Mouse (Mus musculus) megakaryocyte, embryonic 14.5 days (primary cell): ENCODE measurements around the gene Gstk1. TPM values are rescaled to one million over a fixed set of nuclear protein-coding genes. Genes with fewer than 3 reads are reported as not detected.

Source experiments
- H3K27me3 ChIP-seq: replicated peaks from 2 replicates; pipeline ENCODE3; 2012; ENCODE audit warnings: inconsistent platforms
- H3K36me3 ChIP-seq: replicated peaks from 2 replicates; pipeline ENCODE3; 2012; ENCODE audit warnings: low read length, inconsistent platforms, mixed read lengths
- H3K4me1 ChIP-seq: 2 replicates; pipeline ENCODE4 v1.6.1; 2012; ENCODE audit warnings: inconsistent platforms
- H3K4me3 ChIP-seq: replicated peaks from 2 replicates; pipeline ENCODE3; 2012; ENCODE audit warnings: moderate library complexity, mild to moderate bottlenecking, inconsistent platforms
- H3K9me3 ChIP-seq: 2 replicates; pipeline ENCODE4 v1.6.1; 2012; ENCODE audit warnings: inconsistent platforms
- FLI1 ChIP-seq: IDR thresholded peaks from 2 replicates; pipeline ENCODE4 v1.6.1; 2012; ENCODE audit warnings: low read length, inconsistent platforms, mixed read lengths
- GATA1 ChIP-seq: IDR thresholded peaks from 3 replicates; pipeline ENCODE4 v1.6.1; 2012; ENCODE audit warnings: mixed read lengths, low read length, inconsistent platforms, borderline replicate concordance
- polyA plus RNA-seq: library from polyadenylated mRNA; stranded (reverse); fragments of >175 nt; gene quantifications from 2 replicates; pipeline ENCODE4 v1.2.3, GENCODE M21; 2012; ENCODE audit warnings: low replicate concordance; ENCODE audit not compliant: insufficient read depth

Gene Gstk1
- polyA plus RNA-seq = 0.46 TPM in 1 of 2 replicates, not detected in the other

DNA sequence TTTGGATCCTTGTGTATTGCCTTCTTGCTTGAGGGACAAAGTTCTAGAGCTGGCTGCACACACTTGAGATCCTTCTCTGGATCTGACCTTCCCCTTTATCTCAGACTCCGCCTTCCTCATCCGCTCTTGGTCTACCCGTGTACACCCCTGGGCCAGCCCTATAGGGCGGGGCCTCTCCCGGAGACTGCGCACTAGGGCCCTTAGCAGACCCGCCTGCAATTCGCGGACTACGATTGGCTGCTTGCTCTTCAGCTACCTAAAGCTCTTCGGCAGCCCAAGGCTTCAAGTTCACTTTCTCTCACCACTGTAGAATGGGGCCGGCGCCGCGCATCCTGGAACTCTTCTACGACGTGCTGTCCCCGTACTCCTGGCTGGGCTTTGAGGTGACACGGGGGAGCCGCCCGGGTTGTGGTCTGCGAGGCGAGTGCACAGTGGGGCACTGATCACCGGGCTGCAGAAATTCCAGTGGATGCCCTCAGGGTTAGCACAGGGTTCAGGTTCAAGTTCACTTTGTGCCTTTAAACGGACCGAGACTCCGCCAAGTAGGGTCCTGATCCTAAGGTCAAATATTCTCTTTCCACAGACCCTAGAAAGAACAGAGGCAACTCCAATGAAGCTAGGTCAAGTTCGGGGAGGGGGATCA, at the start of gene Gstk1:
TSS of gene Gstk1 (plus strand) at position 225 of the 643 bp plus-strand sequence.
- Histone ChIP-seq H3K9me3 (no peaks in the 10 kb centered on the region), H3K36me3 (no peaks in the 10 kb centered on the region), H3K27me3 (peaks cover 6% of the 10 kb centered on the region), H3K4me3 (peak within 1 kb of the TSS; percentile 92), H3K4me1 (peaks cover 31% of the 10 kb centered on the region)
- TF ChIP-seq GATA1 (no peak), FLI1 (no peak)

DNA sequence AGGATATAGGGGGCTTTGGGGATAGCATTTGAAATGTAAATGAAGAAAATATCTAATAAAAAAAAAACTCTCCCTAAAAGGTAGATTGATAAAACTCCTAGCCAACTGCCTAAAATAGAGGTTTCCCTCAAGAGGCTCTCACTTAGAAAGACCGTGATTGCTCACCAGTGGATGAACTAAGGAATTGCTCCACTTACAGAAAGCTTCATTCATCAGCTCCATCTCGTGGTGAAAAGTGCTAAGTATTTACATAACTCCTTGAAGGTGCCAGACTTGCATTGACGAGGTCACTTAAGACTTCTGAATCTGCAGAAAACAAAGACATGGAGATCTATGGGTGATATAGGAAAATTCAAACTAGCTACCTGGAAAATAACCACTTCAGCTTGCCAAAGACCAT, 48.0 kb upstream of the Gstk1 start:
- Histone ChIP-seq H3K36me3 (no peaks in the 10 kb centered on the region), H3K4me1 (no peaks in the 10 kb centered on the region; the same call in 1 of the 2 replicates), H3K4me3 (no peak overlapping the region), H3K27me3 (no peaks in the 10 kb centered on the region), H3K9me3 (no peaks in the 10 kb centered on the region)
- TF ChIP-seq FLI1 = no peak
- no peak for TF ChIP-seq GATA1

DNA sequence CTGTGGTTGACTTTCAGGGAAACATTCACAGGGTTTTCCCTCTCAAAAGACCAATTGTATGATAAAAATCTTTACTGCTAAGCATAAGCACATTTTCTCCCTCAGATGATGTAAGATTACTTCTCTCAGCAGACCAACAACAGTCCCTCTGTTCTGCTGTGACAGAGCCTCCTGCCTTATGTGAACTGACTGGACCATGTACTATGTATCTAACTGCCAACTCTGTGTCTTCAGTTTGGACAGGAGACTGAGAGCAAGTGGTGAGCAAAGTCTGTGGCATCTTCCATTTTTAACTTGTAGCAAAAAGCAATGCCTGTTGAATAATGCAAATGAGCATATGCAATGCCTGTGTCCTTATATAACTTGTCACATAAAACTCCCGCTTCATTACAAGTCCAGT, 46.2 kb upstream of the Gstk1 start:
- TF ChIP-seq GATA1 (no peak), FLI1 (no peak)
- no peaks in the 10 kb centered on the region for H3K27me3 ChIP-seq
- no peaks in the 10 kb centered on the region; the same call in 1 of the 2 replicates for H3K4me1 ChIP-seq
- H3K9me3 ChIP-seq = no peaks in the 10 kb centered on the region
- H3K4me3 ChIP-seq = no peak overlapping the region
- no peaks in the 10 kb centered on the region for H3K36me3 ChIP-seq

DNA sequence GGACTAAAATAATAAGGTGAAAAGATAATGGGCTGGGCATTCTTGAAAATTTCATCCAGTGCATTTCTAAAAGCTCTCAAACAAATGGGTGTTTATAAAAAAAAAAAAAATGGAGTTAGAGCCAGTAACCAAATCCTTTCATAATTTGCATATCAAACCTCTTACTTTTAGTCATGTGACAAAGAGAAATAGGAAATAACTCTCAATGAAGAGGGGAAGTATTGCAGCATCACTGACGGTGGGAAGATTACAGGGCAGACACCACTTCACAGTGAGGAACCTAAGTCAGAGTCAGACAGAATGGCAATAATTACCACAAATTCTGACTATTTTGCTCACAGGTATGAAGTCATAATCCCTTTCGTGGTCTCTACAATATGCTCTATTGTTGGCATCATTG, 30.7 kb upstream of the Gstk1 start, which contains the start of gene Tas2r144:
TSS of gene Tas2r144 (plus strand) at position 301 of the 400 bp plus-strand sequence.
- H3K27me3 ChIP-seq = peaks cover 7% of the 10 kb centered on the region

DNA sequence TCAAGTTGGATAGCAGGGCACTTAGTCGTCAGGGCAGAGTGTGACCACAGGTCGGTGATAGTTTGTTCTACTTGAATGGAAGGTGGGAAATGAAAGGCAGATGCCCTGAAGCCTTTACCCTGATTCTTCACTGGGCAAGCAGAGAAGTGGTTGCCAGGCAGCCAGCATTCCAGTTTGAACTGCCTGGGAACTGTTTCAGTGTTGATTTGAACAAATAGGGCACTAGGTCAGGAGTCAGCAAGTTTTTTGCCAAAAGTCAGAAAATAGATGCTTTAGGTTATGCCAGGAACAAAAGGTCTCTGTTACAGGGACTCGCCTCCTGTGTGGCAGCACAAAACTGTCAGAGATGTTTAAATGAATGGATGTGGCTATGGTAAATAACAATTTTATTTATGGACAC, 23.4 kb upstream of the Gstk1 start:
- Histone ChIP-seq H3K4me1 (peaks cover 8% of the 10 kb centered on the region), H3K9me3 (no peaks in the 10 kb centered on the region), H3K36me3 (no peaks in the 10 kb centered on the region), H3K27me3 (peaks cover 12% of the 10 kb centered on the region), H3K4me3 (no peak overlapping the region)
- TF ChIP-seq GATA1 = no peak
- TF ChIP-seq FLI1 = no peak

More for the DNA sequence above, 30.7 kb upstream of the Gstk1 start, which contains the start of gene Tas2r144:
- TF ChIP-seq FLI1 (no peak), GATA1 (no peak)
- Histone ChIP-seq H3K36me3 (no peaks in the 10 kb centered on the region), H3K4me3 (no peak within 1 kb of the TSS), H3K4me1 (peaks cover 3% of the 10 kb centered on the region; the same call in 1 of the 2 replicates), H3K9me3 (no peaks in the 10 kb centered on the region)

DNA sequence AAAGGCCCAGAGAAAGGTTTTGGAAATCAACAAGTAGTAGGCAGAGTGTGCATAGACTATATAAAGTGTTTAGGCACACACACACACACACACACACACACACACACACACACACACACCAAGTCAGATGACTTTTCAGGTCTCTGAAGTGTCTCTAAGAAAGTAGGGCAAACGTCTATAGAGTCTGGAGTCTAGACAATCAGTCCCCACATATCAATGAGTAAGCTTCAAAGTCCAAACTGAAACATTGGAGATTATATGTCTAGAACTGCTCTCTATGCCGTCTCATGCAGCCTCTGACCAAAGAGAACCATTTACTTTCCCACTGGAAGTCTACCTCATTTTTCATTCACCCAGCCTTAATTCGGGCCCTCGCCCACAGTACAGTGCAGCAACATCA, 20.7 kb upstream of the Gstk1 start:
- no peaks in the 10 kb centered on the region for H3K36me3 ChIP-seq
- no peak overlapping the region for H3K4me3 ChIP-seq
- peaks cover 12% of the 10 kb centered on the region for H3K4me1 ChIP-seq
- H3K27me3 ChIP-seq = peaks cover 12% of the 10 kb centered on the region
- H3K9me3 ChIP-seq = no peaks in the 10 kb centered on the region
- TF ChIP-seq FLI1 = no peak
- TF ChIP-seq GATA1 = no peak

DNA sequence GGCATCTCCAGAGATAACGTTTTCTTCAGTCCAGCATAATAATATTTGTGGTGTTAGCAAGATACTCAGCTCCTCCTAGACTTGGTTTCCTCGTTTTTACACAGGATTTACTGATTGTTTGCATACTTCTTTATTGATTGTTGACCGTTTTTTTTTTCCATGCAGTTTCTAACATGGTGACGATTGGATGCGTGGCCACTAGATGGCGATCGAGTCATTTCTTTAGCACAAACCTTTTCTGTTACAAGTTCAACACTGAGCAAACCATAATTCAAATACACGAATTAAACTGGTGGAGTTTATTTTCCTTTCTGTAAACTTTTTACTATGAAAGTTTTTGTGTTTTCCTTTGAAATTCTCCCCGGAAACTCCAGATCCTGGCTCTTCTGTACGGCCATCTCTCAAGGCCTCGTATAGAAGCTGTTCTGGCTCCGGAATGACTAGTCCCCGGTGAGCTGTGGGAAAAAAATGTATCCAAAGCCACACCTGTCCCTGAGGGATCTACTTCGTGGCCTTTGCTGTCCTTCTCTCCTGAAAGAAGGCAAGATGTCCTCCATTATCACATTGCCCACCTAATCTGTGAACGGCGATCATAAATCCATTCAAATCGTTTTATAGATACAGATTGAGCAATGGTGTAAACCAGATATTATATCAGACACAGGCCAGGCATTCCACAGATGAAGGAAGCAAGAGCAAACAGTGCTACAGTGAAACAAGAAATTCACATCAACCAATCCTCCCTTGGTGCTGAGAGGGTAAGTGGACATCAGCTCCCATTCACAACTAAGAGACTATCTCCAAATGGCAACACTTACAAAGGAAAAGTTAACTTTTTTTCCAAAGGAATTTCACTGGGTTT, 18.3 kb upstream of the Gstk1 start:
- H3K4me1 ChIP-seq = peaks cover 16% of the 10 kb centered on the region
- no peaks in the 10 kb centered on the region for H3K9me3 ChIP-seq
- TF ChIP-seq FLI1 (no peak), GATA1 (no peak)
- H3K36me3 ChIP-seq = no peaks in the 10 kb centered on the region
- peak overlapping the region; percentile 29 for H3K4me3 ChIP-seq
- peaks cover 5% of the 10 kb centered on the region for H3K27me3 ChIP-seq

DNA sequence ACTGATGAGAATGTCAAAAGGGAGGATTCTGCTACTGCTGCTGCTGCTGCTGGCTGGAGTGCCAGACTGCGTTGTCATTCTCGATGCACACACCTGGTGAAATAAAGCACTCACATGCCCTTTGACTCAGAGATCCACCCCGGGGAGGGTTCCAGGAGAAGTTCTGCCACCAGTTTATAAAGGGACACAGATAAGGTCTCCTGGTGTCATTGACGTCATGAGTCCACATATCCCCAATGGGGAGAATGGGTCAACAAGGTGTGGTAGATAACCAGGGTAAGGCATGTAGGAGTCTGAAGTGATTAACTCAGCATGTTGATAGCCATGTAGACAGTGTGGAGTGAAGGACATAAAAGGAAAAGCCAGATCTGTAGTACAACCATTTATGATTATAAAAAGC, 16.1 kb upstream of the Gstk1 start:
- Histone ChIP-seq H3K4me3 (no peak overlapping the region), H3K27me3 (no peaks in the 10 kb centered on the region), H3K9me3 (no peaks in the 10 kb centered on the region), H3K4me1 (peaks cover 16% of the 10 kb centered on the region), H3K36me3 (no peaks in the 10 kb centered on the region)
- TF ChIP-seq GATA1 (no peak), FLI1 (no peak)

DNA sequence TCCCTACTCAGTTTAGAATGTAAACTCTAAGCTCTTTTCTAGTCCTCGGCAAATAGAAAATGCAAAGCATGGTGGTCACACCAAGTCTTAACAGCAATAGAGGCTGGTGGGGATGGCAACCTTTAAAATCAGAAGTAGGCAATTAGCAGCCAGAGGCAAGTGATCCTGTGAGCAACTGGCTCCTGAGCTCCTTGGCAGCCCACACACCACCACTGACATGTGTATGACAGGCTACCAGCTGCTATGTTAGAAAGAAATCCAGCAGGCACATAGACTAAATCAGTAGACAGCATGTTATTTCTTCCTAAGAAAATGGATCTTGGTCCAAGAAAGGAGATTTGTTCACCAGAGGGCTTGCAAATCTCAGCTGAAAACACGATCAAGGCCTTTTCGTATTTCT, 14.5 kb upstream of the Gstk1 start:
- no peak for TF ChIP-seq FLI1
- no peak for TF ChIP-seq GATA1
- Histone ChIP-seq H3K27me3 (peaks cover 1% of the 10 kb centered on the region), H3K4me3 (no peak overlapping the region), H3K4me1 (peaks cover 16% of the 10 kb centered on the region), H3K9me3 (no peaks in the 10 kb centered on the region), H3K36me3 (no peaks in the 10 kb centered on the region)
